Mouse (Mus musculus) heart, embryonic 11.5 days (tissue): ENCODE results near the gene C030005K15Rik. TPM values are rescaled to one million over a fixed set of nuclear protein-coding genes. Genes with fewer than 3 reads are reported as not detected.
"Not testable (repeated sequence)": the region's sequence is repeated elsewhere in the genome, so short reads cannot be mapped to it uniquely, and the experiment has no call there.

ENCODE experiments used
- ATAC-seq: fragments of 200-750 bp; cut with Nextera tagmentation; replicated peaks from 2 replicates; pipeline ENCODE4 v1.8.0; 2017; ENCODE audit warnings: moderate library complexity; ENCODE audit not compliant: insufficient number of reproducible peaks, low FRiP score, low TSS enrichment
- H3K27ac ChIP-seq: fragments of 300-500 bp; sonication (generic); 2 replicates; pipeline ENCODE4 v1.5.1; 2014; ENCODE audit warnings: mild to moderate bottlenecking, low read depth, low read length
- H3K27me3 ChIP-seq: fragments of 300-500 bp; sonication (generic); 2 replicates; pipeline ENCODE4 v1.6.1; 2014; ENCODE audit warnings: mild to moderate bottlenecking, low read length, mixed read lengths; ENCODE audit not compliant: control insufficient read depth, insufficient read depth
- H3K36me3 ChIP-seq: fragments of 300-500 bp; sonication (generic); 2 replicates; pipeline ENCODE4 v1.6.1; 2014; ENCODE audit warnings: mild to moderate bottlenecking, low read length, moderate library complexity, mixed read lengths; ENCODE audit not compliant: control insufficient read depth, insufficient read depth
- H3K4me1 ChIP-seq: fragments of 300-500 bp; sonication (generic); 2 replicates; pipeline ENCODE4 v1.6.1; 2014; ENCODE audit warnings: low read length; ENCODE audit not compliant: control insufficient read depth, insufficient read depth
- H3K4me2 ChIP-seq: fragments of 300-500 bp; sonication (generic); 2 replicates; pipeline ENCODE4 v1.6.1; 2014; ENCODE audit warnings: mild to moderate bottlenecking, moderate library complexity
- H3K4me3 ChIP-seq: fragments of 300-500 bp; sonication (generic); 2 replicates; pipeline ENCODE4 v1.5.1; 2014; ENCODE audit warnings: low read depth, low read length
- H3K9ac ChIP-seq: fragments of 300-500 bp; sonication (generic); 2 replicates; pipeline ENCODE4 v1.6.1; 2014; ENCODE audit warnings: mild to moderate bottlenecking, low read depth, low read length, moderate library complexity
- H3K9me3 ChIP-seq: fragments of 300-500 bp; sonication (generic); replicated peaks from 2 replicates; pipeline ENCODE4 v1.6.1; 2016; ENCODE audit warnings: low read length; ENCODE audit not compliant: control insufficient read depth
- WGBS: fragments of 180-500 bp; shearing (Covaris S2); extraction: QIAGEN DNeasy Blood & Tissue Kit; methylation state at CpG from one replicate; pipeline ENCODE4 v1.1.7; 2014; ENCODE audit not compliant: insufficient replicate concordance; 5-methylcytosine and 5-hydroxymethylcytosine counted together
- polyA plus RNA-seq: library from polyadenylated mRNA; unstranded; fragments of >200 nt; fragmentation: Nextera tagmentation; extraction: Ambion mirVana; gene quantifications from 2 replicates; pipeline ENCODE4 v1.2.1, GENCODE M21; 2014

Gene C030005K15Rik
- polyA plus RNA-seq = not detected in 2 replicates

GRCm38 (mm10) chr10:97726655-97727054, at the start of gene C030005K15Rik:
C030005K15Rik (minus strand) TSS chr10:97726755.
- not testable (repeated sequence) for H3K9ac ChIP-seq, ATAC-seq, H3K36me3 ChIP-seq, H3K27me3 ChIP-seq, H3K4me3 ChIP-seq, H3K4me1 ChIP-seq, H3K4me2 ChIP-seq, H3K27ac ChIP-seq, H3K9me3 ChIP-seq

DNA sequence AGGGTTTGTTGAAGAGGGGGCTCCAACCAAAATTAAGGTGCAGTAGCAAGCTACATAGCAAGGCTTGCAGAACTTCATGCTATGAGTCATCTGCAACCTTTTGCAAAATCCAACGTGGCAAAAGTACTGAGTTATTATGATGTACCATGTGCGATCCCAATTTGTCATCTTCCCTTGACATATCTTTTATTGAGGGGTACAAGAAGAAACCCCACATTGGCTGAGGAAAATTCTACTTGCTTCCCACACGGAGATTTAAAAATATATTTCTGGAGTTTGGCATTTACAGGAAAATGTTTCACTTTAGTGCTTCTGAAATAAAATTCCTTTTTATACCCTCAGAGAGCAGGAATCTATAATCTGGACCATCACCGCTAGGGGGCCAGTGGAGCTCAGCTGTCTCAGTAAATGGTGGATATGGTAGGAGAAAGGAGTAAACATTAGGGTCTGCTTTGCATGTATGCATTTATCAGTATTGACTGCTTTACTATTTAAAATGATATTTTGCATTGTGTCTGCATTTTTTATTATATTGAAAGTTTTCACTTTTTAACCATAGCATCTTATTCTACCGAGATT, 41.7 kb upstream of the C030005K15Rik start:
- ATAC-seq = no peak
- no peak overlapping the region for H3K9ac ChIP-seq
- no peak overlapping the region for H3K4me3 ChIP-seq
- 52% methylated on average over 5 of the region's 5 CpGs for WGBS
- H3K27me3 ChIP-seq = no peaks in the 10 kb centered on the region
- H3K4me2 ChIP-seq = no peak overlapping the region
- no peaks in the 10 kb centered on the region for H3K9me3 ChIP-seq
- H3K36me3 ChIP-seq = no peaks in the 10 kb centered on the region
- H3K27ac ChIP-seq = no peak overlapping the region
- no peaks in the 10 kb centered on the region for H3K4me1 ChIP-seq

DNA sequence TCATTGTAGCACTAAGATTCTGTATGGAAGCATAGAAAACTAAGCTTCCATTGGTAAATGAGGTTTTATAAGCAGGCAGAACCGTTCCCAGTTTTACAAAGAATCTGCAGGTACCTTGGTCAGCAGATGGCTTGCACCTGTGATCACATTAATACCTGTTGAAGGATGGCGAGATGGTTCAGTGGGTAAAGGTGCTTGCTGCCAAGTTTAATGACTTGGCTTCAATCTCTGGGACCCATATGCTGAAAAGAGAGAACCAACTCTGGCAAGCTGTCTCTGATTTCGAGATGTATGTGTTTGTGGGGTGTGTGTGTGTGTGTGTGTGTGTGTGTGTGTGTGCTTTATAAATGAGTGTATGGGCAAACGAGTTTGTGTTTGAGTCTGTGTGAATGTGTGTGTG, 27.3 kb upstream of the C030005K15Rik start:
- Histone ChIP-seq H3K27me3 (no peaks in the 10 kb centered on the region), H3K9me3 (no peaks in the 10 kb centered on the region), H3K27ac (no peak overlapping the region), H3K4me3 (no peak overlapping the region), H3K4me2 (no peak overlapping the region), H3K4me1 (no peaks in the 10 kb centered on the region), H3K36me3 (no peaks in the 10 kb centered on the region), H3K9ac (no peak overlapping the region)
- ATAC-seq = no peak
- 68% methylated on average over 4 of the region's 4 CpGs for WGBS

DNA sequence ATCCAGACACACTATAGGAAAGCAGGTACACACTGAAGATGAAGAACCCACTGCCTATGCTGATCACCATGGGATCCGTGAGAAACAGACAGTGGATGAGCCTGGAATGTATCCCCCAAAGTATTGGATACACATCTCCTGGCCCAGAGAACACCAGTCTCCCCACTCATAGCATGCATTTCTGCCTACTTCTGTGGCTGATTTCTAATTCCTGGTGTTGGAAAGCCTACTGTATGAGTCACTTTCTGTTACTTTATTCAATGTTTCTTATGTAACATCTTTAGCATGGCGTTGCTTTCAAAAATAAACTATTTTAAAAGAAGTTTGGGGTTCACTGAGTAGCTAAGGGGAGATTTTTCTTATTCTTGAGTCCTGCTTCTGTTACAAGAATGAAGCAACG, 20.7 kb upstream of the C030005K15Rik start:
- Histone ChIP-seq H3K9me3 (no peaks in the 10 kb centered on the region), H3K27me3 (no peaks in the 10 kb centered on the region), H3K36me3 (no peaks in the 10 kb centered on the region), H3K4me3 (no peak overlapping the region), H3K4me1 (no peaks in the 10 kb centered on the region), H3K4me2 (no peak overlapping the region), H3K9ac (no peak overlapping the region), H3K27ac (no peak overlapping the region)
- ATAC-seq = no peak
- WGBS = 77% methylated on average over 3 of the region's 3 CpGs

DNA sequence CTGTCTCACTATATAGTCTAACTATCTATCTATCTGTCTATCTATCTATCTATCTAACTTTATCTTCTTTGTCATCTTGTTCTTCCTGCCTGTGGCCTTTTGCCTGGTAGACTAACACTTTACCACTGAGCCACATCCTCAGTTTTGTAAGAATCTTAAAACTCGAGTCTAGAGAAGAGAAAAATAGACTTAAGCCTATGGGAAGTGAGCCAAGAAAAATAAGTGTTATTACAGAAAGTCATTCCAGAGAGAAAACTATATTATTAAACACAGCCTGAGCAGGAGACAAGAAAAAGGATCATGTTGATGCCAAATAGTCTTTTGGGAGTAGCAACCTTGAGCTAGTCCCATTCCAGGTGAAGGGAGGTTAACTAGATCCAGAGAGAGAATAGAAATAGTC, 626 bp downstream of the C030005K15Rik start:
- Histone ChIP-seq H3K4me3 (no peak overlapping the region), H3K27me3 (no peaks in the 10 kb centered on the region), H3K9ac (no peak overlapping the region), H3K36me3 (no peaks in the 10 kb centered on the region), H3K4me2 (no peak overlapping the region), H3K4me1 (no peaks in the 10 kb centered on the region), H3K9me3 (no peaks in the 10 kb centered on the region), H3K27ac (no peak overlapping the region)
- ATAC-seq = no peak
- WGBS = 40% methylated on average over 1 of the region's 1 CpGs

GRCm38 (mm10) chr10:97722709-97723108, 3.8 kb downstream of the C030005K15Rik start:
- H3K27me3 ChIP-seq = no peaks in the 10 kb centered on the region
- H3K36me3 ChIP-seq = no peaks in the 10 kb centered on the region
- no peak overlapping the region for H3K4me2 ChIP-seq
- H3K4me3 ChIP-seq = no peak overlapping the region
- ATAC-seq = no peak
- H3K27ac ChIP-seq = no peak overlapping the region
- WGBS = 85% methylated on average over 9 of the region's 9 CpGs
- H3K4me1 ChIP-seq = no peaks in the 10 kb centered on the region
- no peaks in the 10 kb centered on the region for H3K9me3 ChIP-seq
- no peak overlapping the region for H3K9ac ChIP-seq

DNA sequence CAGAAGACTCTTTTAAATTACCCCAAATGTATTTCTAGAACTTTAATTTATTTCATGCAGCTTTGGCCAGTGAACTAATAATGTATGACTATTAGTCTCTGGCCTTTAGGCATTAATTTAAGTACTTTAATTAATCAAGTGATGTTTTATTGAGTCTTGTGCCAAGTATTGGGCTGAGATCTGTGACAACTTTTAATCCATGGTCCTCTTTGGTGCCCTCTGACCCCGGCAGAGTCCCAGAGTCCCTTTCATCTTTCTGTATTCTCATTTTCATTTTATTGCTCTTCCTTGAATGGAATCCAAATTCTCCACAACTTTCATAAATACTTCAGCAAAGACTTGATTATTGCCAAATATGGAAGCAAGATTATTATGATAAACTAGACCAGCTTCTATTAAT, 5.9 kb downstream of the C030005K15Rik start:
- ATAC-seq = no peak
- Histone ChIP-seq H3K27me3 (no peaks in the 10 kb centered on the region), H3K4me2 (no peak overlapping the region), H3K9ac (no peak overlapping the region), H3K4me3 (no peak overlapping the region), H3K27ac (no peak overlapping the region), H3K36me3 (no peaks in the 10 kb centered on the region), H3K4me1 (no peaks in the 10 kb centered on the region), H3K9me3 (no peaks in the 10 kb centered on the region)
- WGBS = 84% methylated on average over 1 of the region's 1 CpGs

DNA sequence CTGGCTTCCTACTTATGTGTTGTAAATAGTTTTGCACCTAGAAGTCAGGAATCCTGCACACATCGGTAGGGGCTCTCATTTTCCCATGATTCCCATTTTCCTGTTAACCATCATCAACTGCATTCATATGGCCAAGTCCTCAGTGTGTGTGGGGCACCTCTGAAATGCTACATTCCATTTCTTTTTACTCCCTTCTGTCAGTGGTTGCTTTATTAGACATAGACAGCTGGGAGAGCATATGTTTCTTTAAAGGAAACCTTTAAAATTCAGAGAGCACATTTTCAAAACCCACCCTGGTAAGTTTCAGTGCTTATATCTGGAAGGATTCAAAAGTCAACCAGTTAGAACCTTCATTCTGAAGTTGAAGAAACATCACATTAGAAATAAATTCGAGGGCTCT, 8.5 kb downstream of the C030005K15Rik start:
- Histone ChIP-seq H3K27ac (no peak overlapping the region), H3K4me1 (peaks cover 9% of the 10 kb centered on the region; the same call in 1 of the 2 replicates), H3K9me3 (no peaks in the 10 kb centered on the region), H3K9ac (no peak overlapping the region), H3K36me3 (no peaks in the 10 kb centered on the region), H3K4me3 (no peak overlapping the region), H3K27me3 (no peaks in the 10 kb centered on the region), H3K4me2 (no peak overlapping the region)
- WGBS = 63% methylated on average over 2 of the region's 2 CpGs
- ATAC-seq = no peak

GRCm38 (mm10) chr10:97717233-97717632, 9.3 kb downstream of the C030005K15Rik start:
- peaks cover 9% of the 10 kb centered on the region; the same call in 1 of the 2 replicates for H3K4me1 ChIP-seq
- no peak overlapping the region for H3K27ac ChIP-seq
- no peak for ATAC-seq
- H3K36me3 ChIP-seq = no peaks in the 10 kb centered on the region
- no peaks in the 10 kb centered on the region for H3K27me3 ChIP-seq
- WGBS = 61% methylated on average over 1 of the region's 1 CpGs
- H3K9ac ChIP-seq = no peak overlapping the region
- no peak overlapping the region for H3K4me3 ChIP-seq
- no peaks in the 10 kb centered on the region for H3K9me3 ChIP-seq
- no peak overlapping the region for H3K4me2 ChIP-seq
